Mouse (Mus musculus): ENCODE measurements around the gene Ppp1r14b.

- TF ChIP-seq CTCF (IDR thresholded peaks at IDR 0.05; ENCODE audit: extremely low read depth, insufficient read depth, low read length) (peak; percentile 66), POLR2A (IDR thresholded peaks at IDR 0.05; ENCODE audit: extremely low read depth, insufficient read depth, low read length) (no peak)
Measured at GRCm38 (mm10) chr19:7020224-7020641, 45.5 kb downstream of the Ppp1r14b start.
